Comparison of ENCODE assay signal across 8 mouse cellular contexts in genomic region chr19:6126289-6126688, GRCm38 (mm10). TPM values are rescaled to one million over a fixed set of nuclear protein-coding genes. Genes with fewer than 3 reads are reported as not detected.
DNase-seq lines count a peak whose midpoint lies in the region; ATAC-seq lines count a peak whose summit lies in the region.

No protein-coding gene starts in this region.

- H3K27me3 ChIP-seq in hindbrain, embryonic 14.5 days (ENCODE audit: control insufficient read depth, insufficient read depth, low read length) = no peaks in the 10 kb centered on the region
- H3K27me3 ChIP-seq in hindbrain, embryonic 13.5 days = no peaks in the 10 kb centered on the region
- H3K27me3 ChIP-seq in forebrain, embryonic 10.5 days (ENCODE audit: poor library complexity, severe bottlenecking) = no peaks in the 10 kb centered on the region

- no peak overlapping the region for H3K4me2 ChIP-seq in hindbrain, embryonic 14.5 days (replicated peaks)
- no peak overlapping the region for H3K4me2 ChIP-seq in hindbrain, embryonic 13.5 days

- H3K36me3 ChIP-seq in hindbrain, embryonic 14.5 days (replicated peaks; ENCODE audit: control insufficient read depth, insufficient read depth) = peaks cover 11% of the 10 kb centered on the region
- peaks cover 13% of the 10 kb centered on the region for H3K36me3 ChIP-seq in hindbrain, embryonic 13.5 days
- 0 out of 2 replicates have a peak, but pooled peaks cover 3% of the 10 kb centered on the region for H3K36me3 ChIP-seq in forebrain, embryonic 10.5 days (replicated peaks)

- no peak overlapping the region for H3K27ac ChIP-seq in hindbrain, embryonic 14.5 days
- H3K27ac ChIP-seq in hindbrain, embryonic 13.5 days = no peak overlapping the region
- H3K27ac ChIP-seq in forebrain, embryonic 10.5 days = no peak overlapping the region

- no peak overlapping the region for H3K4me3 ChIP-seq in hindbrain, embryonic 14.5 days (replicated peaks; ENCODE audit: low read length)
- no peak overlapping the region for H3K4me3 ChIP-seq in hindbrain, embryonic 13.5 days
- H3K4me3 ChIP-seq in forebrain, embryonic 10.5 days = no peak overlapping the region

- H3K9ac ChIP-seq in hindbrain, embryonic 14.5 days = no peak overlapping the region
- no peak overlapping the region for H3K9ac ChIP-seq in hindbrain, embryonic 13.5 days

- 0 out of 2 replicates have a peak, but pooled peaks cover 4% of the 10 kb centered on the region for H3K4me1 ChIP-seq in hindbrain, embryonic 14.5 days (replicated peaks; ENCODE audit: control insufficient read depth, insufficient read depth, low read length)
- H3K4me1 ChIP-seq in hindbrain, embryonic 13.5 days (replicated peaks) = peaks cover 12% of the 10 kb centered on the region
- H3K4me1 ChIP-seq in forebrain, embryonic 10.5 days = peaks cover 27% of the 10 kb centered on the region

- intact Hi-C loops in heart, postnatal 14 days (cut with DNase I) = loop anchor here (5.0 kb wide), 2 partner anchors 79 to 206 kb away; partner anchors contain the start of genes Men1 and Syvn1

- DNase-seq in hindbrain, embryonic 14.5 days (ENCODE audit: low spot score) = peak; percentile 70
- DNase-seq in CD8-positive naive resting alpha-beta T cell, adult 2 months (ENCODE audit: low read depth in 2 of 2, low spot score in 2 of 2) = peak; percentile 62 to 71
- peak; percentile 34 for DNase-seq in WW6 (ENCODE audit: low read depth, low spot score)
- peak; percentile 44 to 76 for DNase-seq in heart, postnatal 14 days
- peak; percentile 86 for DNase-seq in lung, postnatal 36 days
- DNase-seq in thymus, postnatal 10 days (ENCODE audit: low spot score in 2 of 2) = peak; percentile 31 to 69
- no peak for DNase-seq in forebrain, embryonic 10.5 days (ENCODE audit: extremely low spot score, low spot score)

- ATAC-seq in hindbrain, embryonic 14.5 days (ENCODE audit: low FRiP score) = no peak
- ATAC-seq in hindbrain, embryonic 13.5 days (ENCODE audit: low FRiP score) = no peak

- WGBS in hindbrain, embryonic 14.5 days = 27% methylated on average over 4 of the region's 4 CpGs
- WGBS in hindbrain, embryonic 13.5 days = 23% methylated on average over 4 of the region's 4 CpGs
- WGBS in forebrain, embryonic 10.5 days = 31% methylated on average over 4 of the region's 4 CpGs

- H3K9me3 ChIP-seq in hindbrain, embryonic 14.5 days (ENCODE audit: control insufficient read depth, low read length) = no peaks in the 10 kb centered on the region
- no peaks in the 10 kb centered on the region for H3K9me3 ChIP-seq in hindbrain, embryonic 13.5 days
- no peaks in the 10 kb centered on the region for H3K9me3 ChIP-seq in forebrain, embryonic 10.5 days

RNA-seq across cellular contexts. Expression of gene Snx15, which starts 1.8 kb away (rescaled TPM):
- polyA plus RNA-seq in hindbrain, embryonic 14.5 days (2014; fragmentation: Nextera tagmentation; extraction: Ambion mirVana) = 59.6 and 60.8 TPM in 2 replicates
- 55.7 and 58.3 TPM in 2 replicates for polyA plus RNA-seq in hindbrain, embryonic 13.5 days (2015; fragmentation: Nextera tagmentation; extraction: Ambion mirVana)
- 10 to 100 TPM; 12.2 to 14.7 TPM for total RNA-seq in heart, postnatal 14 days (2021)
- polyA plus RNA-seq in forebrain, embryonic 10.5 days (2016; fragmentation: Nextera tagmentation; extraction: Ambion mirVana) = 24.1 and 25.6 TPM in 2 replicates

RNA-seq across cellular contexts. Expression of gene Sac3d1, which starts 7.8 kb away (rescaled TPM):
- 51.3 and 54.5 TPM in 2 replicates for polyA plus RNA-seq in hindbrain, embryonic 14.5 days (2014; fragmentation: Nextera tagmentation; extraction: Ambion mirVana)
- polyA plus RNA-seq in hindbrain, embryonic 13.5 days (2015; fragmentation: Nextera tagmentation; extraction: Ambion mirVana) = 43.0 and 43.6 TPM in 2 replicates
- total RNA-seq in heart, postnatal 14 days (2021) = 1 to 10 TPM; 9.4 to 9.7 TPM
- polyA plus RNA-seq in forebrain, embryonic 10.5 days (2016; fragmentation: Nextera tagmentation; extraction: Ambion mirVana) = 64.2 and 64.6 TPM in 2 replicates

RNA-seq across cellular contexts. Expression of gene Batf2, which starts 14.5 kb away (rescaled TPM):
- not detected in 2 replicates for polyA plus RNA-seq in hindbrain, embryonic 14.5 days (2014; fragmentation: Nextera tagmentation; extraction: Ambion mirVana)
- polyA plus RNA-seq in hindbrain, embryonic 13.5 days (2015; fragmentation: Nextera tagmentation; extraction: Ambion mirVana) = not detected in 2 replicates
- total RNA-seq in heart, postnatal 14 days (2021) = under 1 TPM; 0.46 to 0.88 TPM
- polyA plus RNA-seq in forebrain, embryonic 10.5 days (2016; fragmentation: Nextera tagmentation; extraction: Ambion mirVana) = not detected in 2 replicates

RNA-seq across cellular contexts. Expression of gene Arl2, which starts 15.1 kb away (rescaled TPM):
- polyA plus RNA-seq in hindbrain, embryonic 14.5 days (2014; fragmentation: Nextera tagmentation; extraction: Ambion mirVana) = 114 and 117 TPM in 2 replicates
- 128 and 133 TPM in 2 replicates for polyA plus RNA-seq in hindbrain, embryonic 13.5 days (2015; fragmentation: Nextera tagmentation; extraction: Ambion mirVana)
- total RNA-seq in heart, postnatal 14 days (2021) = 10 to 100 TPM; 54.8 to 58.4 TPM
- polyA plus RNA-seq in forebrain, embryonic 10.5 days (2016; fragmentation: Nextera tagmentation; extraction: Ambion mirVana) = 112 and 113 TPM in 2 replicates

RNA-seq across cellular contexts. Expression of gene Naaladl1, which starts 20.7 kb away (rescaled TPM):
- polyA plus RNA-seq in hindbrain, embryonic 14.5 days (2014; fragmentation: Nextera tagmentation; extraction: Ambion mirVana) = 0.52 and 0.59 TPM in 2 replicates
- 0.27 and 0.30 TPM in 2 replicates for polyA plus RNA-seq in hindbrain, embryonic 13.5 days (2015; fragmentation: Nextera tagmentation; extraction: Ambion mirVana)
- not detected for total RNA-seq in heart, postnatal 14 days (2021)
- 0.82 and 0.88 TPM in 2 replicates for polyA plus RNA-seq in forebrain, embryonic 10.5 days (2016; fragmentation: Nextera tagmentation; extraction: Ambion mirVana)
